Mouse (Mus musculus): ENCODE measurements at regions not wholly inside any gene's neighbourhood (a gene's known extent, or its start where the extent isn't known, plus 50 kb on each side); places are given as distances from the start of the nearest gene placed in this dataset.

GRCm38 (mm10) chr7:137618406-137619133, 181.2 kb downstream of the Glrx3 start:
- no peak overlapping the region for H3K4me3 ChIP-seq (replicated peaks; ENCODE audit: low read length)
- H3K27me3 ChIP-seq (replicated peaks; ENCODE audit: control insufficient read depth, insufficient read depth, low read length), result no peaks in the 10 kb centered on the region
- H3K36me3 ChIP-seq (ENCODE audit: control insufficient read depth, insufficient read depth), result no peaks in the 10 kb centered on the region
- H3K9me3 ChIP-seq (ENCODE audit: control insufficient read depth, low read length), result no peaks in the 10 kb centered on the region
- H3K27ac ChIP-seq (ENCODE audit: low read length), result no peak overlapping the region
- no peak overlapping the region for H3K9ac ChIP-seq (replicated peaks; ENCODE audit: low read depth, low read length)
- WGBS, result 66% methylated on average over 5 of the region's 5 CpGs
- no peaks in the 10 kb centered on the region for H3K4me1 ChIP-seq (replicated peaks; ENCODE audit: control insufficient read depth, insufficient read depth, low read length)
- no peak overlapping the region for H3K4me2 ChIP-seq (ENCODE audit: low read length)
- ATAC-seq, result no peak

GRCm38 (mm10) chr7:137619286-137619789, 181.9 kb downstream of the Glrx3 start:
- Histone ChIP-seq H3K36me3 (ENCODE audit: control insufficient read depth, insufficient read depth) (no peaks in the 10 kb centered on the region), H3K4me1 (replicated peaks; ENCODE audit: control insufficient read depth, insufficient read depth, low read length) (no peaks in the 10 kb centered on the region), H3K9ac (replicated peaks; ENCODE audit: low read depth, low read length) (no peak overlapping the region), H3K4me3 (replicated peaks; ENCODE audit: low read length) (no peak overlapping the region), H3K27ac (ENCODE audit: low read length) (no peak overlapping the region), H3K4me2 (ENCODE audit: low read length) (no peak overlapping the region), H3K27me3 (replicated peaks; ENCODE audit: control insufficient read depth, insufficient read depth, low read length) (no peaks in the 10 kb centered on the region), H3K9me3 (ENCODE audit: control insufficient read depth, low read length) (no peaks in the 10 kb centered on the region)
- WGBS, result 75% methylated on average over 6 of the region's 6 CpGs
- no peak for ATAC-seq

GRCm38 (mm10) chr7:137628266-137628665, 190.9 kb downstream of the Glrx3 start:
- no peak overlapping the region for H3K27ac ChIP-seq (ENCODE audit: low read length)
- no peaks in the 10 kb centered on the region for H3K27me3 ChIP-seq (replicated peaks; ENCODE audit: control insufficient read depth, insufficient read depth, low read length)
- H3K4me3 ChIP-seq (replicated peaks; ENCODE audit: low read length), result no peak overlapping the region
- WGBS, result 87% methylated on average over 3 of the region's 3 CpGs
- no peaks in the 10 kb centered on the region; the same call in 1 of the 2 replicates for H3K4me1 ChIP-seq (replicated peaks; ENCODE audit: control insufficient read depth, insufficient read depth, low read length)
- no peak overlapping the region for H3K9ac ChIP-seq (replicated peaks; ENCODE audit: low read depth, low read length)
- no peaks in the 10 kb centered on the region for H3K36me3 ChIP-seq (ENCODE audit: control insufficient read depth, insufficient read depth)
- no peak for ATAC-seq
- no peak overlapping the region for H3K4me2 ChIP-seq (ENCODE audit: low read length)
- H3K9me3 ChIP-seq (ENCODE audit: control insufficient read depth, low read length), result no peaks in the 10 kb centered on the region

- Histone ChIP-seq H3K4me2 (ENCODE audit: low read length) (no peak overlapping the region), H3K27me3 (replicated peaks; ENCODE audit: control insufficient read depth, insufficient read depth, low read length) (no peaks in the 10 kb centered on the region), H3K9ac (replicated peaks; ENCODE audit: low read depth, low read length) (no peak overlapping the region), H3K4me1 (replicated peaks; ENCODE audit: control insufficient read depth, insufficient read depth, low read length) (no peaks in the 10 kb centered on the region; the same call in 1 of the 2 replicates), H3K9me3 (ENCODE audit: control insufficient read depth, low read length) (no peaks in the 10 kb centered on the region), H3K36me3 (ENCODE audit: control insufficient read depth, insufficient read depth) (no peaks in the 10 kb centered on the region), H3K27ac (ENCODE audit: low read length) (no peak overlapping the region), H3K4me3 (replicated peaks; ENCODE audit: low read length) (no peak overlapping the region)
- ATAC-seq, result peak; percentile 36; the same call in 1 of the 2 replicates
- WGBS, result 70% methylated on average over 5 of the region's 5 CpGs
These were observed 192.1 kb downstream of the Glrx3 start for GRCm38 (mm10) chr7:137629540-137629939.

GRCm38 (mm10) chr7:137648621-137649020, 211.2 kb downstream of the Glrx3 start:
- no peak overlapping the region for H3K27ac ChIP-seq (ENCODE audit: low read length)
- no peak overlapping the region for H3K4me2 ChIP-seq (ENCODE audit: low read length)
- H3K36me3 ChIP-seq (ENCODE audit: control insufficient read depth, insufficient read depth), result no peaks in the 10 kb centered on the region
- H3K27me3 ChIP-seq (replicated peaks; ENCODE audit: control insufficient read depth, insufficient read depth, low read length), result no peaks in the 10 kb centered on the region
- no peak overlapping the region for H3K4me3 ChIP-seq (replicated peaks; ENCODE audit: low read length)
- H3K4me1 ChIP-seq (replicated peaks; ENCODE audit: control insufficient read depth, insufficient read depth, low read length), result no peaks in the 10 kb centered on the region
- 48% methylated on average over 6 of the region's 6 CpGs for WGBS
- no peak for ATAC-seq
- no peak overlapping the region for H3K9ac ChIP-seq (replicated peaks; ENCODE audit: low read depth, low read length)
- no peaks in the 10 kb centered on the region for H3K9me3 ChIP-seq (ENCODE audit: control insufficient read depth, low read length)

GRCm38 (mm10) chr7:137649650-137650049, 212.2 kb downstream of the Glrx3 start:
- no peaks in the 10 kb centered on the region for H3K36me3 ChIP-seq (ENCODE audit: control insufficient read depth, insufficient read depth)
- no peak overlapping the region for H3K9ac ChIP-seq (replicated peaks; ENCODE audit: low read depth, low read length)
- H3K9me3 ChIP-seq (ENCODE audit: control insufficient read depth, low read length), result no peaks in the 10 kb centered on the region
- WGBS, result 82% methylated on average over 6 of the region's 6 CpGs
- no peaks in the 10 kb centered on the region for H3K4me1 ChIP-seq (replicated peaks; ENCODE audit: control insufficient read depth, insufficient read depth, low read length)
- H3K27me3 ChIP-seq (replicated peaks; ENCODE audit: control insufficient read depth, insufficient read depth, low read length), result no peaks in the 10 kb centered on the region
- H3K4me3 ChIP-seq (replicated peaks; ENCODE audit: low read length), result no peak overlapping the region
- ATAC-seq, result no peak
- no peak overlapping the region for H3K27ac ChIP-seq (ENCODE audit: low read length)
- H3K4me2 ChIP-seq (ENCODE audit: low read length), result no peak overlapping the region

GRCm38 (mm10) chr7:137653837-137654236, 216.4 kb downstream of the Glrx3 start:
- Histone ChIP-seq H3K27ac (ENCODE audit: low read length) (no peak overlapping the region), H3K4me1 (replicated peaks; ENCODE audit: control insufficient read depth, insufficient read depth, low read length) (no peaks in the 10 kb centered on the region), H3K27me3 (replicated peaks; ENCODE audit: control insufficient read depth, insufficient read depth, low read length) (no peaks in the 10 kb centered on the region), H3K9ac (replicated peaks; ENCODE audit: low read depth, low read length) (no peak overlapping the region), H3K4me2 (ENCODE audit: low read length) (no peak overlapping the region), H3K36me3 (ENCODE audit: control insufficient read depth, insufficient read depth) (no peaks in the 10 kb centered on the region), H3K9me3 (ENCODE audit: control insufficient read depth, low read length) (no peaks in the 10 kb centered on the region), H3K4me3 (replicated peaks; ENCODE audit: low read length) (no peak overlapping the region)
- 91% methylated on average over 4 of the region's 4 CpGs for WGBS
- no peak for ATAC-seq

- H3K4me2 ChIP-seq (ENCODE audit: low read length), result no peak overlapping the region
- H3K36me3 ChIP-seq (ENCODE audit: control insufficient read depth, insufficient read depth), result no peaks in the 10 kb centered on the region
- no peaks in the 10 kb centered on the region for H3K27me3 ChIP-seq (replicated peaks; ENCODE audit: control insufficient read depth, insufficient read depth, low read length)
- no peak overlapping the region for H3K4me3 ChIP-seq (replicated peaks; ENCODE audit: low read length)
- no peak overlapping the region for H3K27ac ChIP-seq (ENCODE audit: low read length)
- no peaks in the 10 kb centered on the region for H3K9me3 ChIP-seq (ENCODE audit: control insufficient read depth, low read length)
- ATAC-seq, result no peak
- WGBS, result 95% methylated on average over 2 of the region's 2 CpGs
- H3K4me1 ChIP-seq (replicated peaks; ENCODE audit: control insufficient read depth, insufficient read depth, low read length), result no peaks in the 10 kb centered on the region
- H3K9ac ChIP-seq (replicated peaks; ENCODE audit: low read depth, low read length), result no peak overlapping the region
These were observed 229.8 kb downstream of the Glrx3 start for GRCm38 (mm10) chr7:137667165-137667564.

GRCm38 (mm10) chr7:137671156-137671555, 233.7 kb downstream of the Glrx3 start:
- H3K4me2 ChIP-seq (ENCODE audit: low read length), result no peak overlapping the region
- H3K4me1 ChIP-seq (replicated peaks; ENCODE audit: control insufficient read depth, insufficient read depth, low read length), result no peaks in the 10 kb centered on the region
- no peaks in the 10 kb centered on the region for H3K27me3 ChIP-seq (replicated peaks; ENCODE audit: control insufficient read depth, insufficient read depth, low read length)
- no peak for ATAC-seq
- H3K9ac ChIP-seq (replicated peaks; ENCODE audit: low read depth, low read length), result no peak overlapping the region
- H3K4me3 ChIP-seq (replicated peaks; ENCODE audit: low read length), result no peak overlapping the region
- no peak overlapping the region for H3K27ac ChIP-seq (ENCODE audit: low read length)
- WGBS, result 72% methylated on average over 4 of the region's 4 CpGs
- H3K36me3 ChIP-seq (ENCODE audit: control insufficient read depth, insufficient read depth), result no peaks in the 10 kb centered on the region
- H3K9me3 ChIP-seq (ENCODE audit: control insufficient read depth, low read length), result no peaks in the 10 kb centered on the region
